Mouse (Mus musculus) midbrain, embryonic 14.5 days (tissue): Measurements from ENCODE around the gene Ucma. TPM values are rescaled to one million over a fixed set of nuclear protein-coding genes. Genes with fewer than 3 reads are reported as not detected.

Experiments used
- ATAC-seq: fragments of 200-750 bp; cut with Nextera tagmentation; 2 replicates; pipeline ENCODE4 v1.8.0; 2017; ENCODE audit warnings: moderate number of reproducible peaks, moderate library complexity; ENCODE audit not compliant: low FRiP score, low TSS enrichment
- DNase-seq: peaks from one replicate; pipeline ENCODE4 v3.0.0-alpha.2; 2015
- H3K27ac ChIP-seq: fragments of 300-500 bp; sonication (generic); replicated peaks from 2 replicates; pipeline ENCODE4 v1.5.1; 2014; ENCODE audit warnings: mild to moderate bottlenecking, low read depth, low read length, moderate library complexity
- H3K27me3 ChIP-seq: fragments of 300-500 bp; sonication (generic); 2 replicates; pipeline ENCODE4 v1.6.1; 2014; ENCODE audit warnings: low read length, control low read depth, mixed read lengths; ENCODE audit not compliant: control insufficient read depth, insufficient read depth
- H3K36me3 ChIP-seq: fragments of 300-500 bp; sonication (generic); 2 replicates; pipeline ENCODE4 v1.6.1; 2014; ENCODE audit warnings: low read length, control low read depth; ENCODE audit not compliant: control insufficient read depth, insufficient read depth
- H3K4me1 ChIP-seq: fragments of 300-500 bp; sonication (generic); 2 replicates; pipeline ENCODE4 v1.6.1; 2014; ENCODE audit warnings: mild to moderate bottlenecking, antibody characterized with exemption, low read length, control low read depth; ENCODE audit not compliant: control insufficient read depth, insufficient read depth
- H3K4me2 ChIP-seq: fragments of 300-500 bp; sonication (generic); 2 replicates; pipeline ENCODE4 v1.6.1; 2014; ENCODE audit warnings: mild to moderate bottlenecking, low read length, moderate library complexity
- H3K4me3 ChIP-seq: fragments of 300-500 bp; sonication (generic); replicated peaks from 2 replicates; pipeline ENCODE4 v1.5.1; 2014; ENCODE audit warnings: low read depth, low read length
- H3K9ac ChIP-seq: fragments of 300-500 bp; sonication (generic); replicated peaks from 2 replicates; pipeline ENCODE4 v1.6.1; 2014; ENCODE audit warnings: mild to moderate bottlenecking, low read length, moderate library complexity
- H3K9me3 ChIP-seq: fragments of 300-500 bp; sonication (generic); 2 replicates; pipeline ENCODE4 v1.6.1; 2016; ENCODE audit warnings: low read length, control low read depth, mixed read lengths; ENCODE audit not compliant: control insufficient read depth
- whole genome bisulfite sequencing: fragments of 180-500 bp; shearing (Covaris S2); extraction: QIAGEN DNeasy Blood & Tissue Kit; methylation state at CpG from one replicate; pipeline ENCODE4 v1.1.7; 2014; 5-methylcytosine and 5-hydroxymethylcytosine counted together
- polyA plus RNA-seq: library from polyadenylated mRNA; unstranded; fragments of >200 nt; fragmentation: Nextera tagmentation; extraction: Ambion mirVana; gene quantifications from 2 replicates; pipeline ENCODE4 v1.2.1, GENCODE M21; 2014

Gene Ucma
- polyA plus RNA-seq, 1 experiment from 2014 or later = 0.71 TPM

DNA sequence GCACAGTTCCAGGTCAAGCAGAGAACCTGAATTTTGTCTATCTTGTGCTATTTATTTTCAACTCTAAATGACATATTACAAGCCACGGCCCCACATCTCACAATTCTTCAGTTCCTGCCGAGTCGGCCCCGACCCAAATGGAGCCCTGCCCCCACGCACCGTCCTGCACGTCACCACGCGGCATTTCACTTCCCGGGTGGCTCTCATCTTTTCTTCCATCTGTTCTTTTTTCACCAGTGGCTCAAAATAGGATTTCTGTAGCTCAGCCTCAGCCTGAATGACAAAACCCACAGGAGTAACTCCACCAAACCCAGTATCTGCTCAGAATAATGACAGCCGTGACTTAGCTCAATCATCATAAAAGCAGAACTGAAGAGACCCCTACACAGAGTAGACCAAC lies 17.7 kb downstream of the Ucma start:
- Histone ChIP-seq H3K9ac (no peak overlapping the region), H3K27me3 (no peaks in the 10 kb centered on the region), H3K9me3 (no peaks in the 10 kb centered on the region), H3K4me1 (no peaks in the 10 kb centered on the region), H3K4me3 (no peak overlapping the region), H3K27ac (no peak overlapping the region), H3K4me2 (no peak overlapping the region), H3K36me3 (peaks cover 5% of the 10 kb centered on the region; the same call in 1 of the 2 replicates)
- no peak for ATAC-seq
- WGBS = 88% methylated on average over 11 of the region's 11 CpGs
- DNase-seq = no peak

DNA sequence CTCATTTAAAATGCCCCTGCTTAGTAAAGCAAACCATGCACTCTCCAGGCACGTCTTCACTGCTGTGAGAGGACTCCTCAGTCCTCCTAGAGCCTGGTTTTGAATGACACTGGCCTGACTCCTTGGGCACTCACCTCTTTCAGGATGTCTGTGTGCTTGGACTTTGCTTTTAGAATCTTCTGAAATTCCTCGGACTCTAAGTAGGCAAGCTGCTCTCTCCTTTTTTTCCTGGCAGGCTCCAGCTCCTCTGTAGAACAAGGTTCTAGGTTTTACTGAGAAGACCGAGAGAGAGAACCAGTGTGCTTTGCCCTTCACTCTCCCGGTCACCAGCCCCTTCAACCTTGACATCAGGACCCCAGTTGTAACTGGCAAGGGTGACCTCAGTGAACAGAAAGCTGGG lies 18.5 kb downstream of the Ucma start:
- 85% methylated on average over 4 of the region's 4 CpGs for WGBS
- Histone ChIP-seq H3K9ac (no peak overlapping the region), H3K4me1 (no peaks in the 10 kb centered on the region)

DNA sequence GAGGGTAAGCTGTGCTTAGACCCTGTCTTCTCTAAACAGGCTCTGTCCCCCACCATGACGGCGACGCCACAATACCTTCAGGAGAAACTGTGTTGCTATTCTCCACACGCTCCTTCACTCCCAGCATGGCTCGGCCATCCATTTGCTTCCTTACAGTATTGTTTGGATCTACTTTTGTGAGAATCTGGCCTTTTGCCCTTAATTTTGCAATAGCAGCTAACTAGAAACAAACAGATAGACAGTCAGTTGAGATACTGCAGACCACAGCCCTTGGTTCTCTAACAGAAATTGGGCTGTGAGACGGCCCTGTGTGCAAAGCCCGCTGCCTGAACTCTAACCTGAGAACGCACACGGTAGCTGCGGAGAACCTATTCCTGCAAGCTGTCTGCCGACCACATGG lies 19.7 kb downstream of the Ucma start:
- no peak overlapping the region for H3K4me3 ChIP-seq
- H3K9me3 ChIP-seq = no peaks in the 10 kb centered on the region
- H3K36me3 ChIP-seq = peaks cover 5% of the 10 kb centered on the region; the same call in 1 of the 2 replicates
- H3K27me3 ChIP-seq = no peaks in the 10 kb centered on the region
- DNase-seq (no peak), ATAC-seq (no peak)
- no peak overlapping the region for H3K9ac ChIP-seq
- no peak overlapping the region for H3K27ac ChIP-seq
- no peak overlapping the region for H3K4me2 ChIP-seq
- no peaks in the 10 kb centered on the region for H3K4me1 ChIP-seq
- WGBS = 94% methylated on average over 11 of the region's 11 CpGs

More for the DNA sequence above, 18.5 kb downstream of the Ucma start:
- Histone ChIP-seq H3K27ac (no peak overlapping the region), H3K4me3 (no peak overlapping the region), H3K9me3 (no peaks in the 10 kb centered on the region), H3K4me2 (no peak overlapping the region), H3K36me3 (peaks cover 5% of the 10 kb centered on the region; the same call in 1 of the 2 replicates), H3K27me3 (no peaks in the 10 kb centered on the region)
- no peak for DNase-seq
- no peak for ATAC-seq

DNA sequence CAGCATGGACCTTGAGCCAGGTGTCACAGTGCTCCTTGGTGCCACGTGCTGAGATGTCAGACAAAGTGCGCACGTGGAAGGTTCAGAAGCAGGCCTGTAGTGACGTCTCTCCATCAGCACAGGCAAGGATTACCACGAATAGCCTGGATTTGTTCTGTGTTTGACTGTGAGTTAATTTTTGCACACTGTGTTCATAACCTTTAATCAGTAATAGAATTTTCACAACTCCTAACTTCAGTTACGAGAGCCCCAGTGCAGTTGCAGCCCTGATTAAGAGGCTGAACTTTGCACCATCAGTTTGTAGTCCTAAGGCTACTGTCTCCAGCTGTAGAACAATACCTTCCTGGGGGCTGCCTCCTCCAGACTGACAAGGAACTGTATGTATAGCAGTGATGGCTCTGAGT lies 20.5 kb downstream of the Ucma start:
- no peaks in the 10 kb centered on the region for H3K9me3 ChIP-seq
- WGBS = 94% methylated on average over 6 of the region's 6 CpGs
- ATAC-seq (no peak), DNase-seq (no peak)
- peaks cover 5% of the 10 kb centered on the region; the same call in 1 of the 2 replicates for H3K36me3 ChIP-seq
- no peaks in the 10 kb centered on the region for H3K27me3 ChIP-seq
- no peaks in the 10 kb centered on the region for H3K4me1 ChIP-seq
- H3K9ac ChIP-seq = no peak overlapping the region
- no peak overlapping the region for H3K4me3 ChIP-seq
- no peak overlapping the region for H3K27ac ChIP-seq
- no peak overlapping the region for H3K4me2 ChIP-seq

DNA sequence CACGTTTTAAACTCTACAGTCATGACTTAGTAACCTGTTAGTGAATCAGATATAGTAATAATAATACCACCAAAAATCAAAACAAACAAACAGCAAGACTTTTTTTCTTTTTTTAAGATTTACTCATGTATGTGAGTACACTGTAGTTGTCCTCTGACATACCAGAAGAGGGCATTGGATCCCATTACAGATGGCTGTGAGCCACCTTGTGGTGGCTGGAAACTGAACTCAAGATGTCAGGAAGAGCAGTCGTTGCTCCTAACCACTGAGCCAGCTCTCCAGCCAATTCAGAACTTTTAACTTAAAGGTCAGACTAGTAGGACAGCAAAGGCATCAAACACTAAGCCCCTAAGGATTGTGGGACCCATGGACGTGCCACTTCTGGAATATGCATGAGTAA lies 23.0 kb downstream of the Ucma start:
- Histone ChIP-seq H3K4me2 (no peak overlapping the region), H3K9ac (no peak overlapping the region), H3K4me1 (no peaks in the 10 kb centered on the region), H3K4me3 (no peak overlapping the region), H3K27ac (no peak overlapping the region), H3K27me3 (no peaks in the 10 kb centered on the region), H3K36me3 (no peaks in the 10 kb centered on the region; the same call in 1 of the 2 replicates), H3K9me3 (no peaks in the 10 kb centered on the region)
- no peak for DNase-seq
- no peak for ATAC-seq
- WGBS = 85% methylated on average over 3 of the region's 3 CpGs

DNA sequence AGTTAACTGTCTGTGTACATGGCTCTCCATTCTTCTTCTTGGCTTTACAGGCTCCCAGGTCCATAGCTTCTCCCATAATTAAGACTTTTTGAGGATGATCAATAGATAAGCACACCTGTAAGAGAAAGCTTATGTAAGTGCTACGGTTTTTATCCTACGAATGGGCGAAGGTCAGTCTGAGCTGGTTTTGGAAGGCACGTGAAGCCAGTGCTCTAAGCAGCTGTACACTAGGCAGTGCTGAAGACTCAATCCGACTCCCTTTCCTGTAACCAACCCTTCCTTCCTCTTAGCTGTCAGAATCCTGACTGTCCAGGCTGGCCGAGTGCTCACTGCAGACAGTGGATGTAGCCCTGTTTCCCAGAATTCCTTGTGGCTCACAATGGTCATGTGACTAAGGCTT lies 25.3 kb downstream of the Ucma start:
- Histone ChIP-seq H3K36me3 (no peaks in the 10 kb centered on the region; the same call in 1 of the 2 replicates), H3K4me1 (no peaks in the 10 kb centered on the region), H3K27ac (no peak overlapping the region), H3K9ac (no peak overlapping the region), H3K27me3 (no peaks in the 10 kb centered on the region), H3K9me3 (no peaks in the 10 kb centered on the region), H3K4me2 (no peak overlapping the region), H3K4me3 (no peak overlapping the region)
- no peak for DNase-seq
- 95% methylated on average over 6 of the region's 6 CpGs for WGBS
- ATAC-seq = no peak

DNA sequence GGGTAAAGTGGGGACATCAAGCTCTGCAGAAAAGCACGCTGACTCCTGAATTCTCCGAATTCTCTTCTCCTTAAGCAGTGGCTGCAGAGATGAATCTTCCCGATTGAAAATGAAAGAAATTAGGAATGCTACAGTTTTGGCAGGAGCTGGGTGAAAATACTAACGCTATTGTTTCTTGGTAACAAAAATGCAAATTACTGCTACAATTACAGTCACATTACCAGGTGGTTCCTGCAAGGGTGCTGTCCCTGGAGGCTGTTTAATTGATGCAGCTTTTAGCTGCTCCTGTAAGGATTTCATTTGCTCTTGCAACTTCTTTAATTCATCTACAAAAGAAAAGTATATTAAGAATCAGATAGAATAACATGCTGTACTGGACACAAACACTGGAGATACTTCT lies 31.2 kb downstream of the Ucma start:
- H3K4me2 ChIP-seq = no peak overlapping the region
- ATAC-seq (no peak), DNase-seq (no peak)
- WGBS = 97% methylated on average over 4 of the region's 4 CpGs
- H3K27me3 ChIP-seq = no peaks in the 10 kb centered on the region
- H3K9me3 ChIP-seq = no peaks in the 10 kb centered on the region
- no peak overlapping the region for H3K9ac ChIP-seq
- no peak overlapping the region for H3K27ac ChIP-seq
- H3K4me3 ChIP-seq = no peak overlapping the region
- no peaks in the 10 kb centered on the region for H3K36me3 ChIP-seq
- H3K4me1 ChIP-seq = no peaks in the 10 kb centered on the region

DNA sequence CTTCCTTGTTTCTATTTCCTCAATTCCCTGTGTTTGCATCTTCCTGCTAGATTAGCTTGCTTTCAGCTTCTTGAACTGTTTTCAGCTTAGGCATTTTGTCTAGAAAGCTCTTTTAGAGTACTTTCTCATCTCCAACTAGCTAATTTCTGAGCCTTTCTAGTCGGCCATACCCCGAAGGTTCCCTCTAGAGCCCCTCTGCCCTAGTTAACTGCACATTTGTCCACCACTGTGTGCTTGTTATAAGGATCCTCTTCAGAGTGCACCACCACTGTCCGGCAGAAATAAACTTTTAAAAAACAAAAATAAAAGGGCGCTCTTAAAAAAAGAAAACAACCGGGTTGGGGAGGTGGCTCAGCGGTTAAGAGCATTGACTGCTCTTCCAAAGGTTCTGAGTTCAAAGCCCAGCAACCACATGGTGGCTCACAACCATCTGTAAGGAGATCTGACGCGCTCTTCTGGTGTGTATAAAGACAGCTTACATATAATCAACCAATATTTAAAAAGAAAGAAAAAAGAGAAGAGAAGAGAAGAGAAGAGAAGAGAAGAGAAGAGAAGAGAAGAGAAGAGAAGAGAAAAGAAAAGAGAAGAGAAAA lies 36.1 kb downstream of the Ucma start:
- Histone ChIP-seq H3K9me3 (no peaks in the 10 kb centered on the region), H3K27me3 (no peaks in the 10 kb centered on the region), H3K27ac (no peak overlapping the region), H3K4me3 (peak overlapping the region; percentile 55), H3K36me3 (no peaks in the 10 kb centered on the region), H3K4me2 (peak overlapping the region; percentile 70), H3K4me1 (no peaks in the 10 kb centered on the region), H3K9ac (peak overlapping the region; percentile 29; the same call in 1 of the 2 replicates)
- DNase-seq = no peak
- WGBS = 18% methylated on average over 8 of the region's 8 CpGs
- ATAC-seq = no peak
